Mouse (Mus musculus) CH12.LX (cell line): ENCODE results near the gene Brd3. TPM values are rescaled to one million over a fixed set of nuclear protein-coding genes. Genes with fewer than 3 reads are reported as not detected.

Source experiments
- DNase-seq: peaks from one replicate; pipeline ENCODE4 v3.0.0-alpha.2; 2013; ENCODE audit errors: extremely low read depth
- H3K27ac ChIP-seq: 2 replicates; pipeline ENCODE4 v1.5.1; 2012; ENCODE audit warnings: low read depth, mild to moderate bottlenecking, control low read depth, moderate library complexity; ENCODE audit not compliant: insufficient read depth
- H3K27me3 ChIP-seq: replicated peaks from 2 replicates; pipeline ENCODE3; 2012; ENCODE audit warnings: inconsistent platforms
- H3K36me3 ChIP-seq, 2 experiments: replicated peaks in 1 of 2; 2 replicates each; pipeline versions ENCODE3 to v1.6.1; 2012; ENCODE audit warnings: inconsistent platforms in 1 of 2, low read length in 1 of 2, mild to moderate bottlenecking in 1 of 2, mixed read lengths in 1 of 2, moderate library complexity in 1 of 2; ENCODE audit not compliant: control insufficient read depth in 1 of 2, insufficient read depth in 1 of 2
- H3K4me1 ChIP-seq, 2 experiments: 2 replicates each; pipeline ENCODE4 v1.6.1; 2012; ENCODE audit warnings: inconsistent platforms in 1 of 2, moderate library complexity in 1 of 2; ENCODE audit not compliant: insufficient read depth in 2 of 2, control insufficient read depth in 1 of 2
- H3K4me2 ChIP-seq: 2 replicates; pipeline ENCODE4 v1.6.1; 2012; ENCODE audit warnings: low read depth, mild to moderate bottlenecking, control low read depth; ENCODE audit not compliant: poor library complexity, insufficient read depth, severe bottlenecking
- H3K4me3 ChIP-seq, 3 experiments: fragments of 150-350 bp in 1 of 3; sonication (generic) in 1 of 3; replicated peaks in 1 of 3; 2 replicates each; pipeline versions ENCODE3 to v1.5.1; 2011 to 2012; ENCODE audit warnings: low read depth in 2 of 3, low read length in 2 of 3, mild to moderate bottlenecking in 2 of 3, moderate library complexity in 2 of 3, control low read depth in 1 of 3, improper control_type of control experiment in 1 of 3, inconsistent platforms in 1 of 3, mixed read lengths in 1 of 3; ENCODE audit not compliant: poor library complexity in 1 of 3
- H3K79me2 ChIP-seq: replicated peaks from 2 replicates; pipeline ENCODE4 v1.6.1; 2012; ENCODE audit warnings: mild to moderate bottlenecking, moderate library complexity; ENCODE audit not compliant: control insufficient read depth, poor library complexity, insufficient read depth, severe bottlenecking; ENCODE audit errors: extremely low read depth
- H3K9ac ChIP-seq: 2 replicates; pipeline ENCODE4 v1.6.1; 2012; ENCODE audit warnings: low read depth, mild to moderate bottlenecking, control low read depth, moderate library complexity; ENCODE audit not compliant: insufficient read depth
- H3K9me3 ChIP-seq: replicated peaks from 2 replicates; pipeline ENCODE3; 2012; ENCODE audit warnings: low read length, inconsistent platforms, mixed read lengths
- BHLHE40 ChIP-seq: IDR thresholded peaks from 2 replicates; pipeline ENCODE4 v1.6.1; 2011; ENCODE audit warnings: mild to moderate bottlenecking, low read depth, low read length, improper control_type of control experiment
- CHD2 ChIP-seq: IDR thresholded peaks from 2 replicates; pipeline ENCODE4 v1.6.1; 2011; ENCODE audit warnings: low read length, improper control_type of control experiment
- E2F4 ChIP-seq: IDR thresholded peaks from 2 replicates; pipeline ENCODE4 v1.6.1; 2011; ENCODE audit warnings: low read depth, low read length, improper control_type of control experiment; ENCODE audit not compliant: insufficient replicate concordance
- EP300 ChIP-seq: IDR thresholded peaks from 2 replicates; pipeline ENCODE4 v1.6.1; 2011; ENCODE audit warnings: low read length, improper control_type of control experiment
- ETS1 ChIP-seq: conservative IDR thresholded peaks from 2 replicates; pipeline ENCODE4 v1.6.1; 2012; ENCODE audit warnings: low read depth, mild to moderate bottlenecking, inconsistent platforms, low read length, improper control_type of control experiment, moderate library complexity
- GABPA ChIP-seq: IDR thresholded peaks from 2 replicates; pipeline ENCODE4 v1.6.1; 2012; ENCODE audit warnings: low read depth, low read length, improper control_type of control experiment, inconsistent platforms; ENCODE audit not compliant: insufficient replicate concordance
- HCFC1 ChIP-seq: IDR thresholded peaks from 2 replicates; pipeline ENCODE4 v1.6.1; 2012; ENCODE audit warnings: low read depth, mild to moderate bottlenecking, inconsistent platforms, low read length, improper control_type of control experiment
- IRF4 ChIP-seq: IDR thresholded peaks from 2 replicates; pipeline ENCODE4 v1.6.1; 2014; ENCODE audit warnings: low read depth, mild to moderate bottlenecking, inconsistent platforms, low read length, improper control_type of control experiment
- JUN ChIP-seq: IDR thresholded peaks from 2 replicates; pipeline ENCODE4 v1.6.1; 2011; ENCODE audit warnings: low read depth, mild to moderate bottlenecking, low read length, improper control_type of control experiment, moderate library complexity; ENCODE audit not compliant: insufficient read depth
- JUND ChIP-seq: conservative IDR thresholded peaks from 2 replicates; pipeline ENCODE4 v1.6.1; 2011; ENCODE audit warnings: low read depth, low read length, improper control_type of control experiment
- MAFK ChIP-seq: IDR thresholded peaks from 2 replicates; pipeline ENCODE4 v1.6.1; 2011; ENCODE audit warnings: low read length, improper control_type of control experiment; ENCODE audit not compliant: insufficient replicate concordance
- MAX ChIP-seq: IDR thresholded peaks from 2 replicates; pipeline ENCODE4 v1.6.1; 2011; ENCODE audit warnings: low read length, improper control_type of control experiment
- MAZ ChIP-seq: IDR thresholded peaks from 2 replicates; pipeline ENCODE4 v1.6.1; 2012; ENCODE audit warnings: low read depth, mild to moderate bottlenecking, inconsistent platforms, low read length, improper control_type of control experiment, moderate library complexity
- MEF2A ChIP-seq: IDR thresholded peaks from 2 replicates; pipeline ENCODE4 v1.6.1; 2014; ENCODE audit warnings: low read depth, mild to moderate bottlenecking, inconsistent platforms, low read length, improper control_type of control experiment, borderline replicate concordance
- MYC ChIP-seq: IDR thresholded peaks from 2 replicates; pipeline ENCODE4 v1.6.1; 2011; ENCODE audit warnings: low read depth, mild to moderate bottlenecking, improper control_type of control experiment, low read length
- NELFE ChIP-seq: IDR thresholded peaks from 2 replicates; pipeline ENCODE4 v1.6.1; 2011; ENCODE audit warnings: low read depth, low read length, improper control_type of control experiment
- PAX5 ChIP-seq: IDR thresholded peaks from 2 replicates; pipeline ENCODE4 v1.6.1; 2012; ENCODE audit warnings: low read length, inconsistent platforms, mixed read lengths
- POLR2AphosphoS2 ChIP-seq: IDR thresholded peaks from 2 replicates; pipeline ENCODE4 v1.6.1; 2011; ENCODE audit warnings: low read depth, low read length, improper control_type of control experiment
- RAD21 ChIP-seq: IDR thresholded peaks from 2 replicates; pipeline ENCODE4 v1.6.1; 2011; ENCODE audit warnings: low read depth, mild to moderate bottlenecking, low read length, improper control_type of control experiment, moderate library complexity
- RCOR1 ChIP-seq: conservative IDR thresholded peaks from 2 replicates; pipeline ENCODE4 v1.6.1; 2012; ENCODE audit warnings: low read depth, mild to moderate bottlenecking, inconsistent platforms, low read length, improper control_type of control experiment
- SIN3A ChIP-seq: IDR thresholded peaks from 2 replicates; pipeline ENCODE4 v1.6.1; 2012; ENCODE audit warnings: low read length, improper control_type of control experiment, inconsistent platforms
- SMC3 ChIP-seq: IDR thresholded peaks from 2 replicates; pipeline ENCODE4 v1.6.1; 2011; ENCODE audit warnings: low read depth, low read length, improper control_type of control experiment
- TBP ChIP-seq: conservative IDR thresholded peaks from 2 replicates; pipeline ENCODE4 v1.6.1; 2011; ENCODE audit warnings: low read depth, low read length, improper control_type of control experiment
- TCF12 ChIP-seq: IDR thresholded peaks from 2 replicates; pipeline ENCODE4 v1.6.1; 2014; ENCODE audit warnings: low read depth, mild to moderate bottlenecking, inconsistent platforms, low read length, improper control_type of control experiment
- UBTF ChIP-seq: IDR thresholded peaks from 2 replicates; pipeline ENCODE4 v1.6.1; 2012; ENCODE audit warnings: low read depth, mild to moderate bottlenecking, inconsistent platforms, low read length, improper control_type of control experiment, moderate library complexity
- USF2 ChIP-seq: conservative IDR thresholded peaks from 2 replicates; pipeline ENCODE4 v1.6.1; 2011; ENCODE audit warnings: low read depth, low read length, improper control_type of control experiment
- ZKSCAN1 ChIP-seq: IDR thresholded peaks from 2 replicates; pipeline ENCODE4 v1.6.1; 2012; ENCODE audit warnings: low read depth, inconsistent platforms, low read length, improper control_type of control experiment, borderline replicate concordance
- ZNF384 ChIP-seq: IDR thresholded peaks from 2 replicates; pipeline ENCODE4 v1.6.1; 2012; ENCODE audit warnings: low read depth, low read length, improper control_type of control experiment, inconsistent platforms
- dilution Hi-C: fragments of 300-500 bp; cut with MboI; formaldehyde crosslinking; loops from 2 replicates; pipeline ENCODE4 v1.14.3; 2020; ENCODE audit warnings: low sequenced_read_pairs; ENCODE audit not compliant: extremely low pct_unique_long_range_greater_than_20kb, extremely low pct_ligation_motif_present
- in situ Hi-C: fragments of 300-500 bp; cut with MboI; formaldehyde crosslinking; loops from 3 replicates; pipeline ENCODE4 v1.14.3; 2019; ENCODE audit warnings: low sequenced_read_pairs, low pct_ligation_motif_present, low pct_unique_long_range_greater_than_20kb, mixed read lengths
- polyA plus RNA-seq: library from polyadenylated mRNA; unstranded; fragments of >175 nt; gene quantifications from 2 replicates; pipeline ENCODE4 v1.2.1, GENCODE M21; 2012; ENCODE audit warnings: low read depth; ENCODE audit not compliant: insufficient read length
- total RNA-seq, 2 experiments: library from RNA; depleted of rRNA; stranded (reverse); fragments of 300-350 nt in 1 of 2; fragments of >200 nt in 1 of 2; gene quantifications; 2 replicates each; pipeline ENCODE4 v1.2.3; 2012 to 2014

The Brd3 gene
- total and polyA plus RNA-seq, 3 experiments, result 2.5 to 17.1 (median 6.6) TPM

DNA sequence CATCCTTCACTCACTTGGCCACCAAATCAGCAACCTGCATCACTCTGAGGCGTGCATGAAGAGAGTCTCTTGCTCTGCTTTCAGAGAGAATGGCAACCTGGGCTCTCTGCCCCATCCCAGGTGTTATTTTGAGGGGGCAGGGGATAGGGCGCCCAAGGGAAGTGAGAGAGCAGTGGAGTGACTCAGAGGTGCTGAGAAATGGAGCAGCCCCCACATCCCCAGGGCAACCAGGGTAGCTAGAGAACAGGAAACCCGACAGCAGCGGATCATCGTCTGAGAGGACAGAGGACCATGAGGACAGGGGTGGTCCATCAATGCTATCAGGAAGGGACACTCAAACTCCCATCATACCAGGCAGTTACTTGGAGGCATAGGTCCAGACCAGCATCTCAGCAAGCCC lies 100.5 kb downstream of the Brd3 start:
- Histone ChIP-seq H3K4me2 (peak overlapping the region; percentile 76), H3K27me3 (no peaks in the 10 kb centered on the region), H3K4me3 (peak overlapping the region; percentile 51 to 58 (median 53)), H3K4me1 (peaks cover 41 to 74% of the 10 kb centered on the region in 2 experiments), H3K36me3 (peaks cover 2 to 25% of the 10 kb centered on the region in 2 experiments), H3K9me3 (no peaks in the 10 kb centered on the region), H3K79me2 (peaks cover 82% of the 10 kb centered on the region), H3K27ac (peak overlapping the region; percentile 92), H3K9ac (peak overlapping the region; percentile 44)
- in situ Hi-C loops (no loop called here), dilution Hi-C loops (no loop called here)
- DNase-seq, result peak; percentile 67
- TF ChIP-seq MAFK (no peak), RAD21 (no peak), TCF12 (peak; percentile 73), MAZ (peak; percentile 28; the same call in 1 of the 2 replicates), BHLHE40 (peak; percentile 36; the same call in 1 of the 2 replicates), GABPA (no peak), SMC3 (no peak; the same call in 1 of the 2 replicates), SIN3A (peak; percentile 53), TBP (0 out of 2 replicates have a peak, but pooled peaks have one; percentile 7), CHD2 (peak; percentile 68), ZNF384 (no peak), MAX (0 out of 2 replicates have a peak, but pooled peaks have one; percentile 22), NELFE (0 out of 2 replicates have a peak, but pooled peaks have one; percentile 15), USF2 (no peak), MYC (0 out of 2 replicates have a peak, but pooled peaks have one; percentile 7), EP300 (peak; percentile 59; the same call in 1 of the 2 replicates), ETS1 (peak; percentile 68), IRF4 (peak; percentile 54; the same call in 1 of the 2 replicates)

DNA sequence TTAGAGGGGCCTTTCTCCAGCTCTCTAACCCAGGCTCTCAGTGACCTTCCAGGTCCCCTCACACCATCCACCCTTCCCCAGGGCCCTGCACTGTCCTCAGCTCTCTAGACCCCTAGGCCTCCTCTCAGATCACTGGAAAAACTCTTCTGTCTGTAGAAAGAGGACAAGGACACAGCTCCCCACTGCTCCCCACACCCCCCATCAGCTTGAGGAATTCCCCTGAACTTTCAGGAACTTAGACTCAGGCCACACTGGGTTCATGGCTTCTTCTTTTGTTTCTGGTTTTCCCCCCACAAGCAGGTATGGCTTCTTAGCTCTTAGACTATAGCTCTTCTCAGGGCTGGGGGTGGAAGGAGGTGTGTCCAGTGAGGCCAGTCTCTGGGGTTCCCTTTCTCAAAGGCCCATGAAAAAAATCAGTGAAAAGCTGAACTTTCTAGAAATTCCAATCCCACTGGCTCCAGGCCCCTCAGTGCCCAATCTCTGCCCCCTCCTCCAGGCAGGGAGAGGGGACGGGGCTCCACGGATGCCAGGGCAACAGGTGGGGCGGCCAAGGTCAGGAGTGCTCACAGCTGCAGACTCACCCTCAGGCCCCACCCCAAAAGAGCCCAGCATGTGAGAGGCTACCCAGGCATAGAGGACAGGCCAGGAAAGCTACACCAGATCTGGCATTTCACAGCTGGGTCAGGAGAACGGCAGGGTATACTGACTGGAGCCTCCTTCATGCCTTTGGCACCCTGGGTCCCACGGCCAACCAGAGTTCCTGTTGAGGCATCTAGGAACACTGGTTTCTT lies 102.2 kb downstream of the Brd3 start:
- Histone ChIP-seq H3K36me3 (peaks cover 2 to 31% of the 10 kb centered on the region in 2 experiments), H3K27ac (peak overlapping the region; percentile 97), H3K9me3 (peaks cover 2% of the 10 kb centered on the region), H3K4me3 (peak overlapping the region; percentile 40 to 51 (median 41)), H3K4me1 (peaks cover 46 to 88% of the 10 kb centered on the region in 2 experiments), H3K79me2 (peaks cover 88% of the 10 kb centered on the region), H3K4me2 (peak overlapping the region; percentile 67), H3K27me3 (no peaks in the 10 kb centered on the region), H3K9ac (peak overlapping the region; percentile 44)
- peak; percentile 78 for DNase-seq
- in situ Hi-C loops, result no loop called here
- dilution Hi-C loops, result no loop called here
- peak; percentile 62; the same call in 1 of the 2 replicates for TF ChIP-seq TCF12
- peak; percentile 44 for TF ChIP-seq MAX
- peak; percentile 5; the same call in 1 of the 2 replicates for TF ChIP-seq SMC3
- no peak for TF ChIP-seq USF2
- no peak for TF ChIP-seq ZKSCAN1
- TF ChIP-seq PAX5, result no peak
- TF ChIP-seq SIN3A, result peak; percentile 47
- peak; percentile 62 for TF ChIP-seq NELFE
- 0 out of 2 replicates have a peak, but pooled peaks have one; percentile 10 for TF ChIP-seq MAFK
- TF ChIP-seq MEF2A, result peak; percentile 10; the same call in 1 of the 2 replicates
- no peak for TF ChIP-seq UBTF
- TF ChIP-seq HCFC1, result no peak; the same call in 1 of the 2 replicates
- no peak for TF ChIP-seq EP300
- TF ChIP-seq RCOR1, result peak; percentile 77; the same call in 1 of the 2 replicates
- no peak for TF ChIP-seq JUND
- TF ChIP-seq JUN, result no peak
- TF ChIP-seq BHLHE40, result peak; percentile 47
- no peak for TF ChIP-seq E2F4
- peak; percentile 0; the same call in 1 of the 2 replicates for TF ChIP-seq RAD21
- peak; percentile 82 for TF ChIP-seq ZNF384
- TF ChIP-seq POLR2AphosphoS2, result no peak
